Mouse (Mus musculus) CD4-positive, CD25-positive, alpha-beta regulatory T cell (primary cell): ENCODE results near the gene Slc25a24. TPM values are rescaled to one million over a fixed set of nuclear protein-coding genes. Genes with fewer than 3 reads are reported as not detected.

Experiments used
- polyA plus RNA-seq: library from polyadenylated mRNA; unstranded; fragments of 100-300 nt; shearing (Covaris generic); gene quantifications from one replicate; pipeline ENCODE4 v1.2.1, GENCODE M21; 2017

The Slc25a24 gene
- polyA plus RNA-seq, result 19.3 TPM

DNA sequence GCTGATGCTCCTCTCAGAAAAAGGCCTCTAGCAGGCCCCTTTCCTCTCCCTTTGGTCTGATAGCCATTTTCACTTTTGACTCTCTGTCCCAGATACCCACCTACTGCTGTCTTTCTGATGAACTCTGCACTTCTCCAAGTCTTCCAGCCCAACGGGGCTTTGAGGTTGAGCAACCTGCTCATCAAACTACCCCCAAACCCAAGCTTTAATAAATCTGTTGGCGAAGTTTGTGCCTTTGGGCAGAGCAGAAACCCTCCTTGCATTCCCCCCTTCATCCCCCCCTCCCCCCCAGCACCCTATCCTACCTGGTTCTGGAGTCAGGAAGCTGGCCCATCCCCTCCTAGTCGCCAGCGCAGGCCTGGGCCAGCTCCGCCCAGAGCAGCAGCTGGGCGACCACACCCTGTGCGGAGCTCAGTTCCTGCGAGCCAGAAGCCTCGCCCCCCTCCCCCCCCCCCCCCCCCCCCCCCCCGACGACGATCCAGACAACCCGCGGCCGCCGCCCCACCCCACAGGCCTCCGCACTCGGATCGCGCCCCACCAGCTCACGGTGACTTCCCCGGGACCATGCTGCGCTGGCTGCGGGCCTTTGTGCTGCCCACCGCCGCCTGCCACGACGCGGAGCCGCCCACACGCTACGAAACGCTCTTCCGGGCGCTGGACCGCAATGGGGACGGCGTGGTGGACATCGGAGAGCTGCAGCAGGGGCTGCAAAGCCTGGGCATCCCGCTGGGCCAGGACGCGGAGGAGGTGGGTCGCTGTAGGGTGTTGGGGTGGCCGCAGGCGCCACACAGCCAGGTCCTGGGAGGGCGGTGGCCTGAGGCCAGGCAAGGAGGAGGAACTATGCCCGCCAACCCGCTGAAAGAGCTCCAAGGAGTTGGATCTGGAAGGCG, at the start of gene Slc25a24:
Gene Slc25a24, plus strand, starts transcription at position 509 of the 890 bp plus-strand sequence.

DNA sequence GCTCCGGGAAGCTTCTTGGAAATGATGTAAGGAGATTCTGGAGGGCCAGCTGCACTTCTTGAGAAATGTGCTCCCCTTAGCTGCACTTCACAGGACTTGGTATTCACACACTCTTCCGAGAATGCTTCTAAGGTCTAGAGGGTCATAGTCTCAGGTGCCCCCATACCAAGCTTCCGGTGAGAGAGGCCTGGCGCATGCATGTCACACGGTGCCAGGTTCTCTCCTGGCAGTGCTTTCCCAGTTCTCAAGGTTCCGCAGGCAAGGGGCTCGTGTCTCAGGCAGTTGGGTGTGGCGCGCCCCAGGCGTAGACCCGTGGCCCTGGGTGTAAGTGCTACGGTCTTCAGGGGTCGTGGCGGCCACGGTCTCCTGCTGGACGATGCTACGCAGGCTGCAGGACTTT, 42.8 kb upstream of the Slc25a24 start, which contains the start of gene Slc25a54:
Gene Slc25a54, plus strand, starts transcription at position 301 of the 400 bp plus-strand sequence.

Other genes starting within 250 kb of the Slc25a24 start
- gene Fndc7, start 233.1 kb upstream of the Slc25a24 start, polyA plus RNA-seq, result 0.26 TPM
- gene Prpf38b, start 211.4 kb upstream of the Slc25a24 start, polyA plus RNA-seq, result 206 TPM
- gene Henmt1, start 183.3 kb upstream of the Slc25a24 start, polyA plus RNA-seq, result 1.7 TPM
- gene Gm9857, start 182.7 kb upstream of the Slc25a24 start, polyA plus RNA-seq, result not detected
- 8.3 TPM for gene Fam102b, start 95.5 kb upstream of the Slc25a24 start, polyA plus RNA-seq
- not detected for gene Slc25a54, start 42.7 kb upstream of the Slc25a24 start, polyA plus RNA-seq
- 36.3 TPM for gene Vav3, start 217.5 kb downstream of the Slc25a24 start, polyA plus RNA-seq